Mouse (Mus musculus) cerebellum, adult 2 months (tissue): ENCODE results near the gene Kmt2d.

Experiments used
- CTCF ChIP-seq: fragments of 200-500 bp; IDR thresholded peaks from 2 replicates; pipeline ENCODE4 v1.5.1; 2011; ENCODE audit warnings: low read depth, mild to moderate bottlenecking, control low read depth, low read length, moderate library complexity, borderline replicate concordance; ENCODE audit not compliant: insufficient read depth
- POLR2A ChIP-seq: fragments of 200-500 bp; IDR thresholded peaks from 2 replicates; pipeline ENCODE4 v1.6.1; 2011; ENCODE audit warnings: low read length, control low read depth, borderline replicate concordance; ENCODE audit not compliant: insufficient read depth

DNA sequence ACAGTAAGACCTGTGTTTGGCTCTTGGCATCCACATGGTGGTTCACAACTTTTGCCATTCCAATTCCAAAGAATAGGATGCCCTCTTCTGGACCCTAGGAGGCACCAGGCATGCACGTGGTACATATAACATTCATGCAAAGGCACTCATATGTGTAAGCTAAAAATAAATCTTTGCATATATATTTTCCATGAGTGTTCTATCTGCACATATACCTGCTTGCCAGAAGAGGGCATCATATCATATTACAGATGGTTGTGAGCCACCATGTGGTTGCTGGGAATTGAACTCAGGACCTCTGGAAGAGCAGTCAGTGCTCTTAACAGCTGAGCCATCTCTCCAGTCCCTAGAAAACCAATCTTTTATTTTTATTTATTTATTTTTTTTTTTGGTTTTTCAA is 30.5 kb upstream of the Kmt2d start:
- TF ChIP-seq POLR2A (no peak), CTCF (no peak)
